Mouse (Mus musculus): ENCODE measurements around the gene Gopc.
"Not testable (repeated sequence)": the region's sequence is repeated elsewhere in the genome, so short reads cannot be mapped to it uniquely, and the experiment has no call there.

Gopc gene

GRCm38 (mm10) chr10:52387192-52387591 is 5.3 kb upstream of the Gopc start:
- no peak for DNase-seq (ENCODE audit: low spot score)

GRCm38 (mm10) chr10:52384823-52385610 is 3.1 kb upstream of the Gopc start:
- DNase-seq (ENCODE audit: low spot score): no peak

DNA sequence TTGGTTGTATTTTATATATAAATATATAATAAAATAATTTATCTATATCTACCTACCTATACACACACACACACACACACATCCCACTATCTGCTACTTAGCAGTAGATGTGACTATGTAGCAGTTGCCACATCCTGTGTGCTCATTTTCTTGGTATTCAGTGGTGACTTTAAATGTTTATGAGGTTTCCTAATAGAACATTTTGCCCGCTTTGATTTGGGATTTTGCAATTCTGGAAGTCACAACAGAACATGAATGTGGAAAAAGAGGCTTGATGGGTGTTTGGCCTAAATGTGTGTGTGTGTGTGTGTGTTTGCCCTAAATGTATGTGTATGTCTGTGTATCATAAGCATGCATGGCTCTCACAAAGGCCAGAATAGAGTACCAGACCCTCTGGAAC is 1.6 kb upstream of the Gopc start:
- no peak for DNase-seq (ENCODE audit: low spot score)

DNA sequence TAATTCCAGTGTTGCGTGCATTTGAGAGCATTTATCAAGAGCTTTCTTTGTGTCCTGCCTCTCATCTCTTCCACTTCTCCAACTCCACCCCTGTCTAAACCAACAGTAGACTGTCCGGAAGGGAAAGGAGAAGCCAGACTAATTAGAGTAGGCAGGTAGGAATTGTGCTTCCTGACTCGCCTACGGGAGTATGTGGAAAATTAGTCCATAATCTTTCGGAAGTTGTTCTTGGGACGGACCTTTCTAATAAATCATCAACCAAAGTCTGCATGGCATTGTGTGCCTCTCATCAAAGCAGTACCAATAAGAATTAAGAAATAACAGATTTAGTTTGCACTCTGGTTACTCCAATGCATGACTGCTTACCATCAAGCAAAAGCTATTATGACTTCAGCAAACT is 1.1 kb upstream of the Gopc start:
- no peak for DNase-seq (ENCODE audit: low spot score)

DNA sequence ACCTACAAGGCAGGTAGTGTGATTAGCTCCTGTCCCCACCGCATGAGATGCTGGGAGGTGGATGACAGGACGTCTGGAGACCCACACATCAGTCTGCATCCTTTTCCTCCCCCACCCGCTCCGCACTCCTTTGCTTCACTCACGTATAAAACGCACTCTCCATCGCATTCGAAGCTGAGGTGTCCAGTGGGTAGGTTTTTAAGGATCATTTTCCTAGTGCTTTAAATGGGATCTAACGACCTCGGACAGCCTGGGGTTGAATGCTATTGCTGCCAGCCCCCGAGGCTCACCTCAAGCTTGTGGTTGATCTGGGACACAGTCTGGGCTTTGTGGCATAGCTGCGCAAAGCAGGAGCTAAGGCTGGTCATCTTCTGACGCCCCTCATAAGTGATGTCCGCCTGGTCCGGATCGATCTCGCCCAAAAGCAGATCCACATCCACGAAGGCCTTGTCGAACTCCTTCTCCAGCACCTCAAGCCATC is 563 bp downstream of the Gopc start:
- DNase-seq (ENCODE audit: low spot score): no peak

- DNase-seq (ENCODE audit: low spot score): no peak
Observed at GRCm38 (mm10) chr10:52377813-52378212, 4.1 kb downstream of the Gopc start.

- DNase-seq (ENCODE audit: low spot score): no peak
Observed at GRCm38 (mm10) chr10:52376422-52376821, 5.5 kb downstream of the Gopc start.

DNA sequence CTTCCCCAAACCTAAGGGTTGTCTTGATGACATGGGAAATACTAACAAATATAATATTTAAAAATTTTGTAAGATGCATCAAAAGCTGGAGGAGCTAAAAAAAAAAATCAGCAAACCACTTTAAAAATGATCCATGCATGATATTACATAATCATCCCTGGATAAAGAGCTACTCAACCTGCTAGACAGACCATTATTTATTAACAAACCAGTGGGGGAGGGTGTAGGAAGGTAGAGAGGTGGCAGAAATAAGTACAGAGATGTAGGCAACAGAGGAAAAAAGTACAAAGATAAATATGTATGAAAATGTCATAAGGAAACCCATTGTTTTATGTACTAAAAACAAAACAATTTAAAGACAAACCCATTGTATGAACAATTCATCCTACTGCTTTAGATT is 7.3 kb downstream of the Gopc start:
- DNase-seq (ENCODE audit: low spot score): no peak

DNA sequence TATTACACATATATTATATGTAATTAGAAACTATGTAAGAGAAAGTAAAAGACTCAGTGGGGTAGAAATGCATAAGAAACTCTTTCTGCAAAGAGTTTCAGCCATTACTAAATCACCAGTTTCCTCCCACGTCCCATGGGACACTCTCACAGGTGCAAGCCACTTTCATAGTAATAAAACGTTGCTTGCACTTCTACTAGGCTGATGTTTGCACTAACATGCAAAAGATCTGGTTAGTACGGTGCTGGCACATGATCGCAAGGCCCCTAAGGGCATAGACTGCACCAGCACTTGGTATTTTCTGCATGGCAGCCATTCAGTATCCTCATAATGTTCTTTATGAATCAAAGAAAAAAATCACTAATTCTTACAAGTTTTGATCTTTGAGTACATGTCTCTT is 8.1 kb downstream of the Gopc start:
- no peak for DNase-seq (ENCODE audit: low spot score)

DNA sequence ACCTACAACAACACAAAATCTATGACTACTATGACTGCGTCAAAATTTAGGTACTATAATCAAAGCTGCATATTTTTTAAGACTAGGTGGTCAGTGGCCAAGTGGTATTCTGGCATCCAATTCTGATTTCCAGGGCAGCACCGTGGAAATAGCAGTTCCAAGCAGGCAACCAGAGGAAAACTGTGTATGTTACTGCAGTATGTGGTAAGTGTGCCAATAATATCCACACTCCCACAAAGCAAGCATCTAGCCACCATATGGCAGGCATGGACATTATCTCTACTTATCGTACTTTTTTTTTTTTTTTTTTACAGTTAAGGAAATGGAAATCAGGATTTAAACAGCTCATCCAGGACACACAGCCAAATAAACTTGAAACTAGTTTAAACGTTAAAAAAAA is 13.5 kb downstream of the Gopc start:
- DNase-seq (ENCODE audit: low spot score): no peak

DNA sequence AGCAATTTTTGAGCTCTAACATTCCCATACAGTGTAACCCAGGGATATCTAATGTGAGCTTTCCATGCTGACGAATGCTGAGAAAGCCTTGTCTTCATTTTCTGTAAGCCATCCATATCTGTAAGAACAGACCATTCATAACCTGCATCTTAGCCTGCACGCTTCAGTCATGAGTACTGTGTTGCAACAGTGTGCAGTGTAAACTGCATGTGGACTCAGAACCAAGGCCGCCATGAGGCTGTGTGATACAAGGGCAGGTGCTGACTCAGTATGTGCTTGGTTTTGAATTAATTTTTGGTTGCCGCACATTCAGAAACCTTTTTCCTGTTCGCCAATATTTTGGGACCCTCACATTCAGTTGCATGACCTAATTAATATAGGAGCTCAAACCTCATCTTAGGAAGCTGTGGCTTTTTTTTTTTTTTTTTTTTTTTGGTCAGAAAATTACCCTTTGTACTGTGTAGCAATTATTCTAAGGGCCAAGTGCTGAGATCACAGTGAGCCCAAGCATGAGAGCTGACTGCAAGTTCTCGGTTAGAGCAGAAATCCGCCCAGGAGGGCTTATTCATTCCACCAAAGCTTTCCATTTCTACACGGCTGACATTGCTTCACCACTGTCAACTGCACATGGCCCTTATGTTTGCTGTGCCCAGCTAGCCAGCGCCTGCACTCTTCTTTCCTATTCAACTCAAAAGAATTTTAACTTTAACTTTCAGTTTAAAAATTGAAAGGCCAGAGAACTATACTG is 20.9 kb downstream of the Gopc start:
- no peak for DNase-seq (ENCODE audit: low spot score)

DNA sequence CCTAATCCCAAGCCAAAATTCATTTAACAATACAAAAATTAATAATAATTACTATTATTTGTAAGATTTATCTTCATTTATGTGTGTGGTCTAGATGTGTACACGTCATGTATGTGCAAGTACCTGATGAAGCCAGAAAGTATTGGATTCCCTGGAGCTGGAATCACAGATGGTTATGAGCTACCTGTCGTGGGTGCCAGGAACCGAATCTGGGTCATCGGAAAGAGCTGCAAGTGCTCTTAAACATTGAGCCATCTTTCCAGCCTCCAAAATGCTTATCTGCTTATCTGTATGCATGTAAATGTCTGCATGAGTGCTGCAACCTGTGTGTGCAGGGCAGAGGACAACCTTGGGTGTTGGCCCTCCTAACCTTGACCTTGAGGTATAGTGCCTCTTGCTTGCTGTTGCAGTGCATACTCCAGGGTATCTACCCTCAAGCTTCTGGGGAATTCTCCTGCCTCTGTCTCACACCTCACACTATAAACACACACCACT is 21.6 kb downstream of the Gopc start:
- DNase-seq (ENCODE audit: low spot score): no peak

DNA sequence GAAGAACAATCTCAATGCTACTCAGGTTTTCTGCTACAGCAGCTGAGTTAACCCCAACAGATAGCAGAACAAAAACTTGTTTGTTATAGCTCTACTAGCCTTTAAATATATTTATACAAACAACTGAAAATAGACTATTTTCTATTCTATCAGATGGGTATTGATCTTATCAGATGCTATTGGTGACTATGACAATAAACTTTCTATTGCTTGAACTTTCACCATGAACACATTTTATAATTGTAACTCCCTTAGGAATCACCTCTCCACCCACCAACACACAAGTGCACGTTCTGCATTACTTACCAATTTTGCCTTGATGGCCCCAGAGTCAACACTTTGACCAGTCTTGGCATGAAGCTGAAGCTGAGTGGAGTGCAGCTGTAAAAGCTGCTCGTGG is 23.5 kb downstream of the Gopc start, which contains the start of gene Gm26741:
TSS of gene Gm26741 (plus strand) at position 301 of the 400 bp plus-strand sequence.
- DNase-seq (ENCODE audit: low spot score): no peak

GRCm38 (mm10) chr10:52353184-52353583 is 28.7 kb downstream of the Gopc start:
- DNase-seq (ENCODE audit: low spot score): no peak

DNA sequence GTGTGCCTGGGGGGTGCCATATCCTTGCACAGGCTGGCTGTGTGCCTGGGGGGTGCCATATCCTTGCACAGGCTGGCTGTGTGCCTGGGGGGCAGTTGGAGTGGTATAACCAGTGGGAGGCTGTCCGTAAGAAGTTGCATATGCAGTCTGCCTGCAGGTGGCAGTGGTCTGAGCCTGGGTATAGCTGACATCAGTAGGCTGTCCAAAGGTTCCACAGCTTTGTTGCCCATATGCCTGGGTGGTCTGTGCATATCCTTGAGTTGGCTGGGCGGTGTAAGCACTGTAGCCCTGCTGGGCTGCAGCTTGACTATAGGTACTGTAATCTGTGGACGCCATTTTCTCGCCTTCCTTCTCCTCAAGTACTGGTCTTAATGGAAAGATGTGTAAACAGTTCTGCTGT is 38.6 kb downstream of the Gopc start:
- not testable (repeated sequence) for DNase-seq (ENCODE audit: low spot score)

- no peak for DNase-seq (ENCODE audit: low spot score)
Observed at GRCm38 (mm10) chr10:52331007-52331406, 50.9 kb downstream of the Gopc start.

GRCm38 (mm10) chr10:52321918-52322317 is 60.0 kb downstream of the Gopc start:
- no peak for DNase-seq (ENCODE audit: low spot score)

DNA sequence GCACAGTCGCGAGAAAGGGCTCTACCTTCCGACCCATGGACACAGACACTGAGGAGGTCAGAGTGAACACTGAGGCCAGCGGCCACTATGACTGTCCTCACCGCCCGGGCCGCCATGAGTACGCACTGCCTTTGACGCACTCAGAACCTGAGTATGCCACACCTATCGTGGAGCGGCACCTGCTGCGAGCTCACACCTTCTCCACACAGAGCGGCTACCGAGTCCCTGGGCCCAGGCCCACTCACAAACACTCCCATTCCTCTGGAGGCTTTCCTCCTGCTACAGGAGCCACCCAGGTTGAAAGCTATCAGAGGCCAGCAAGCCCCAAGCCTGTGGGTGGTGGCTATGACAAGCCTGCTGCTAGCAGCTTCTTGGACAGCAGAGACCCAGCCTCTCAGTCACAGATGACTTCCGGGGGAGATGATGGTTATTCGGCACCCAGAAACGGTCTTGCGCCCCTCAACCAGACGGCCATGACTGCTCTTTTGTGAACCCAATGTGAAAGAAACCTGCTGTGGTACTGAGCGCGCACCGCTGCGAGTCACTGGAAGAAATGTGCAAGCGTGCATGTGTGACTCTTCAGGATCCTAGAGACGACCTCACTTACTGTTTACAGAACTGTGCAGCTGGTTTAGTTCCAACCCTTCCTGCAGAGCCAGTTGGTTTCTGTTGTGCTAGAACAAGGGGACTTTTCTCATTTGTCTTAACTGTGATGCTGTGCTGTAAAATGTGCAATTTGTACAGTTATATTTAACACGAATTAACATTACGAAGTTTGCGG is 62.2 kb downstream of the Gopc start:
- DNase-seq (ENCODE audit: low spot score): no peak

GRCm38 (mm10) chr10:52309196-52309595 is 72.7 kb downstream of the Gopc start:
- no peak for DNase-seq (ENCODE audit: low spot score)

- DNase-seq (ENCODE audit: low spot score): no peak
Observed at GRCm38 (mm10) chr10:52304574-52304973, 77.3 kb downstream of the Gopc start.

DNA sequence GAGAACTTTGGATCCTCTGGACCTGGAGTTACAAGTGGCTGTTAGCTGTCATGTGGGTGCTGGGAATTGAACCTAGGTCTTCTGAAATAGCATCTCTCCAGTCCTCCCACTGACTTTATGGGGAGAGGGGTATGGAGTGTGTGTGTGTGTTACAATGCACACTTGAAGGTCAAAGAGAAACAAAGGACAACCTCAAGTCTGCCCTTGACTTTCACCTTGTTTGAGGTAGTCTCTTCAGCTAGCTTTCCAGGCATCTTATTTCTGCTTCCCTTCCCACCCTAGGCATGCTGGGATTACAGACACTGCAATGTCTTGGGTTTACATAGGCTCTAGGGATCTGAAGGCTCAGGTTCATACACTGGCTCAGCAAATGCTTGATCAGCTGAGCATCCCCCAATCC is 79.7 kb downstream of the Gopc start:
- no peak for DNase-seq (ENCODE audit: low spot score)

- no peak for DNase-seq (ENCODE audit: low spot score)
Observed at GRCm38 (mm10) chr10:52301766-52302165, 80.2 kb downstream of the Gopc start.
